Mouse (Mus musculus): ENCODE data around the gene Noxo1. TPM values are rescaled to one million over a fixed set of nuclear protein-coding genes. Genes with fewer than 3 reads are reported as not detected.
"Not testable (repeated sequence)": the region's sequence is repeated elsewhere in the genome, so short reads cannot be mapped to it uniquely, and the experiment has no call there.

Gene Noxo1
- polyA plus RNA-seq, 1 experiment = 7.6 TPM

DNA sequence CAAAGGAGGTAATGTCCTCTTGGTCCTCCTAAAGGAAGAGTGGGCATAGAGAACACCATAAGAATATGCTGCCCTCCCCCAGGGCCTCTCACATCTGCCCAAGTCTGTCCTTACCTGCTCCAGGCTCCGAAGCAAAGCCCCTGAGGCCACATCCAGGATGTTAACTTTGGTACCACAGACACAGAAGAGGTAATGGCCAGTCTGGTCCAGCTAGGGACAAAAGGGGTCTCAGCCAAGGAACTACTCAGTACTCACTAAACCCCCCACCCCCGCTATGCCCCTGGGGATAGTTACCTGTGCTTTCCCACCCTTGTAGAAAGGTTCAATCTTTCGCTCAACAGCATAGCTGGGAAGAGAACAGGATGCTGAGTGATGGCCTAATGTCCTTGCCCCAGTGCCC, 9.8 kb downstream of the Noxo1 start:
- no peak for TF ChIP-seq POLR2A (IDR thresholded peaks at IDR 0.05; ENCODE audit: borderline replicate concordance, extremely low read depth, insufficient read depth, insufficient read length, poor library complexity, severe bottlenecking)
- TF ChIP-seq CTCF (IDR thresholded peaks at IDR 0.05; ENCODE audit: borderline replicate concordance, extremely low read depth, insufficient read depth, insufficient read length) = no peak
- no peak for DNase-seq (ENCODE audit: low read depth)

DNA sequence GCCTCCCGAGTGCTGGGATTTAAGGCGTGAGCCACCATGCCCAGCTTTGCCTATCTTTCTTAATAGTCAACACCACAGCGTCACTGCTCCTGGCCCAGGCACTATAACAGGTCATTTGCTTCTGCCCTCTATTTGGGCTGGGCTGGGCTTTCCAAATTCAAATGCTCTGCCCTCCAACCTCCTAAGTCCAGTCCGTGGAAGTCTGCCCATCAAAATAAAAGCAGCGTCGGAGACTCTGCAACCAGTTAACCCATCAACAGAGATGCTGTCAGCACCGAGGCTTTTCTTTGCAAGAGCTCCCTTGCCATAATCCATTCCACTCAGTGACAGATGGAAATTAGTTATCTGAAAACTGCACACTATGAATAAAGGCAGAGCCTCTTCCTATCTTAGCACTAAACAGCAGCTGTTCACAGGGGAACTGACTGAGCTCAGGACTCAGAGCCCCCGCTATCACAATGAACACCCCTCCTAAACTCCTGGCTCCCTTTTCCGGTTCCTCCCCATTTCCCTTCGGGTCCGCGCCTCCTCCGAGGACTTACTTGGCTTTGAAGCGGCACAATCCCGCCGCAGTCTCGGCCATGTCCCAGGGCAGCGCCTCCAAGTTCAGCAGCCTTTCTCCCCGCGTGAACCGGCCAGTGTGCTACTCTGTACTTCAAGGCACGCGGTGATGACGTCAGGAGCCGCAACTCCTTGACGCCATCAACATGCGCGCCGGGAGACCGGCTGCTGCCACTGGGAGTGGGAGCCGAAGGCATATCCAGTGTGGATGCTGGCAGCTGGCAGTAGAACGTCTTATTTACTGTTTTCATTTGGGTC, 11.2 kb downstream of the Noxo1 start, which contains the start of gene Tbl3:
TSS of gene Tbl3 (minus strand) at position 679 of the 819 bp plus-strand sequence.
- DNase-seq (ENCODE audit: low read depth) = peak; percentile 98
- TF ChIP-seq CTCF (IDR thresholded peaks at IDR 0.05; ENCODE audit: borderline replicate concordance, extremely low read depth, insufficient read depth, insufficient read length) (no peak), POLR2A (IDR thresholded peaks at IDR 0.05; ENCODE audit: borderline replicate concordance, extremely low read depth, insufficient read depth, insufficient read length, poor library complexity, severe bottlenecking) (peak; percentile 44; the same call in 1 of the 2 replicates)

GRCm38 (mm10) chr17:24707801-24708425, 11.9 kb downstream of the Noxo1 start:
- TF ChIP-seq CTCF (IDR thresholded peaks at IDR 0.05; ENCODE audit: borderline replicate concordance, extremely low read depth, insufficient read depth, insufficient read length) = no peak
- TF ChIP-seq POLR2A (IDR thresholded peaks at IDR 0.05; ENCODE audit: borderline replicate concordance, extremely low read depth, insufficient read depth, insufficient read length, poor library complexity, severe bottlenecking) = no peak
- peak; percentile 25 for DNase-seq (ENCODE audit: low read depth)

DNA sequence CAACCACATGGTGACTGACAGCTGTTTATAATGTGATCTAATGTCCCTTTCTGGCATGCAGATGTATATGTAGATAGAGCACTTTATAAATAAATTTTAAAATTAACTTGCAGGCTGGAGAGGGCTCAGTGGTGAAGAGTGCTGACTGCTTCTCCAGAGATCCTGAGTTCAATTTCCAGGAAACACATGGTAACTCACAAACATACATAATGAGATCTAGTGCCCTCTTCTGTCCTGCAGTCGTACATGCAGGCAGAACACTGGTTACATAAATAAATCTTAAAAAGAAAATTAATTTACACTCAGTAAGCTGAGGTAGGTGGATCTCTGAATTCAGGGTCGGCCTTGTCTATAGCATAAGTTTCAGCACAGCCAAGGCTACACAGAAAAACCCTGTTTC, 12.6 kb downstream of the Noxo1 start:
- TF ChIP-seq POLR2A (IDR thresholded peaks at IDR 0.05; ENCODE audit: borderline replicate concordance, extremely low read depth, insufficient read depth, insufficient read length, poor library complexity, severe bottlenecking) (no peak), CTCF (IDR thresholded peaks at IDR 0.05; ENCODE audit: borderline replicate concordance, extremely low read depth, insufficient read depth, insufficient read length) (no peak; the same call in 1 of the 2 replicates)
- peak; percentile 59 for DNase-seq (ENCODE audit: low read depth)

GRCm38 (mm10) chr17:24715556-24715955, 19.5 kb downstream of the Noxo1 start:
- TF ChIP-seq POLR2A (IDR thresholded peaks at IDR 0.05; ENCODE audit: borderline replicate concordance, extremely low read depth, insufficient read depth, insufficient read length, poor library complexity, severe bottlenecking) = no peak
- TF ChIP-seq CTCF (IDR thresholded peaks at IDR 0.05; ENCODE audit: borderline replicate concordance, extremely low read depth, insufficient read depth, insufficient read length) = no peak
- DNase-seq (ENCODE audit: low read depth) = no peak

DNA sequence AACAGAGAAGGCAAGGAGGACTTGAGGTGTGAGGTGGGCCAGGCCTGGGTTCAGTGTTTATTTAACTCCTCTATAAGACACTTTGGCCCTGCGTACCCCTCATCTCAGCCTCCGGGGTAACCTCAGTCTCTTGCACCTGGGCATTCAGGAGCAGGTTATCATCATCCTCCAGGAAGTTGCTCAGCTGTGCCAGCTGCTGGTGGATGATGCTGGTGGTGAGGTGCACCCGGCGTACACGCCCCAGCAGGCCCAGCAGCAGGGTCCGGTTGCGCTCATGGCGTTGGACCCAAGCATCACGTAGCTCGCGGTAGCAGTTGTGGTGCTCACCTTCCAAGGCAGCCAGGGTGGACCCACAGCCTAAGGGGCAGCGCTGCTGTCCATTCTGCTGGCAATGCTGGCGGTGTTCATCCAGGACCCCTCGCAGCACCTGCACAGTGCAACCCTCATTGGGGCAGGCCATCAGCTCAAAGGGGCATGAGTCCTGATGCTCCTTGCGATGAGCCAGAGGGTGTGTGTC, 20.2 kb downstream of the Noxo1 start:
- TF ChIP-seq POLR2A (IDR thresholded peaks at IDR 0.05; ENCODE audit: borderline replicate concordance, extremely low read depth, insufficient read depth, insufficient read length, poor library complexity, severe bottlenecking) (no peak), CTCF (IDR thresholded peaks at IDR 0.05; ENCODE audit: borderline replicate concordance, extremely low read depth, insufficient read depth, insufficient read length) (no peak)
- no peak for DNase-seq (ENCODE audit: low read depth)

DNA sequence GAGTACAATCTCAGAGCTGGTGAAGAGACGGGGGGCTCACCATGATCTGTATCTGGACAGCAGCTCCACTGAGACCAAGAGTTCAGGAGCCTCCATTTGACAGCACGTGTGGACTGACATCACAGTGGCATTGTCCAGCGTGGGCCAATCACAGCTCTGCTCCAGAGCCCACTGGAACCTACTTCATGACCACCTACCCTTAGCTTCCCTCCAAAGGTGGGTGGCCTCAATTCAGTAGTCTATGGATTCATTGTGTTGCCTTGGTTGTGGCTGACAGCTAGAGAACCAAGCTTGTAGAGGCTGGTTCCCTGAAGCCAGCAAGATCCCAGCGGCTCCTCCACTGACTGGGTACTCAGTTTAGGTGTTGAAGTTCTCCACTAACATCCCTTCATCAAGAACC, 21.9 kb downstream of the Noxo1 start, which contains the start of the genes Rnf151 and Rps2:
TSS of gene Rnf151 (minus strand) at position 121 of the 400 bp plus-strand sequence.
TSS of gene Rps2 (plus strand) at position 174 of the 400 bp plus-strand sequence.
- DNase-seq (ENCODE audit: low read depth) = no peak
- no peak for TF ChIP-seq POLR2A (IDR thresholded peaks at IDR 0.05; ENCODE audit: borderline replicate concordance, extremely low read depth, insufficient read depth, insufficient read length, poor library complexity, severe bottlenecking)
- TF ChIP-seq CTCF (IDR thresholded peaks at IDR 0.05; ENCODE audit: borderline replicate concordance, extremely low read depth, insufficient read depth, insufficient read length) = no peak

DNA sequence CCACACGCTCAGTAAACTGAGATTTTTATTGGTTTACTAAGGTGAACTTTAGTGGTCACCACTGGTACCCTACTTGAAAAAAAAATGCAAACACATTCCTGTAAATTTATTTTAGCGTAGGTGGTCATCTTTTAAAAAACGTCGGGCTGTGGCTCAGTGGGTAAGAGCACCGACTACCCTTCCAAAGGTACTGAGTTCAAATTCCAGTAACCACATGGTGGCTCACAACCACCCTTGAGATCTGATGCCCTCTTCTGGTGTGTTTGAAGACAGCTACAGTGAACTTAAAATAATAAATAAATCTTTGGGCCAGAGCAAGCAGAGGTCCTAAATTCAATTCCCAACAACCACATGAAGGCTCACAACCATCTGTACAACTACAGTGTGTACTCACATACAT, 22.9 kb downstream of the Noxo1 start:
- 0 out of 2 replicates have a peak, but pooled peaks have one; percentile 1 for TF ChIP-seq CTCF (IDR thresholded peaks at IDR 0.05; ENCODE audit: borderline replicate concordance, extremely low read depth, insufficient read depth, insufficient read length)
- not testable (repeated sequence) for DNase-seq (ENCODE audit: low read depth)

GRCm38 (mm10) chr17:24719494-24720222, 23.6 kb downstream of the Noxo1 start:
- DNase-seq (ENCODE audit: low read depth) = peak; percentile 100
- TF ChIP-seq POLR2A (IDR thresholded peaks at IDR 0.05; ENCODE audit: borderline replicate concordance, extremely low read depth, insufficient read depth, insufficient read length, poor library complexity, severe bottlenecking) = peak; percentile 85; the same call in 1 of the 2 replicates
- no peak for TF ChIP-seq CTCF (IDR thresholded peaks at IDR 0.05; ENCODE audit: borderline replicate concordance, extremely low read depth, insufficient read depth, insufficient read length)

DNA sequence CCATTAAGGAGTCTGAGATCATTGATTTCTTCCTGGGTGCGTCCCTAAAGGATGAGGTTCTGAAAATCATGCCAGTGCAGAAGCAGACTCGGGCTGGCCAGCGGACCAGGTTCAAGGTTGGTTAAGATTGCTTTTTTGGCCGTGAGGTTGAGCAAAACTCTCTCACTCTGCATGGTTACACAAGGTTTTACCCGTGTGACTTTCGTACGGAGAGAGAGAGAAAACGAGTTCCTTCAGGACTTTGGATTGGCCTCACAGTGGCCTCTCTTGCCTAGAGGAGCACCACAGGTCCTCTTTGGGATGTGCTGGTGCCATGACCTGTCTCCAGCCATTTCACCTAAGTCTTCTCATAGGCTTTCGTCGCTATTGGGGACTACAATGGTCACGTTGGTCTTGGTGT, 24.6 kb downstream of the Noxo1 start:
- DNase-seq (ENCODE audit: low read depth) = not testable (repeated sequence)

- DNase-seq (ENCODE audit: low read depth) = not testable (repeated sequence)
Observed at GRCm38 (mm10) chr17:24721383-24721955, 25.4 kb downstream of the Noxo1 start.
